Mouse (Mus musculus) lung, embryonic 15.5 days (tissue): ENCODE data around the gene Gstm1. TPM values are rescaled to one million over a fixed set of nuclear protein-coding genes. Genes with fewer than 3 reads are reported as not detected.
"Not testable (repeated sequence)": the region's sequence is repeated elsewhere in the genome, so short reads cannot be mapped to it uniquely, and the experiment has no call there.

ENCODE experiments used
- ATAC-seq: fragments of 200-750 bp; cut with Nextera tagmentation; 2 replicates; pipeline ENCODE4 v1.8.0; 2017; ENCODE audit warnings: moderate number of reproducible peaks, borderline replicate concordance; ENCODE audit not compliant: low FRiP score, low TSS enrichment; ENCODE audit errors: extremely low read depth
- H3K27ac ChIP-seq: fragments of 300-500 bp; sonication (generic); 2 replicates; pipeline ENCODE4 v1.5.1; 2015; ENCODE audit warnings: moderate library complexity, mild to moderate bottlenecking, inconsistent platforms
- H3K27me3 ChIP-seq: fragments of 300-500 bp; sonication (generic); 2 replicates; pipeline ENCODE4 v1.6.1; 2015; ENCODE audit warnings: inconsistent platforms
- H3K36me3 ChIP-seq: fragments of 300-500 bp; sonication (generic); 2 replicates; pipeline ENCODE4 v1.6.1; 2015; ENCODE audit warnings: inconsistent platforms
- H3K4me1 ChIP-seq: fragments of 300-500 bp; sonication (generic); 2 replicates; pipeline ENCODE4 v1.6.1; 2015; ENCODE audit warnings: inconsistent platforms
- H3K4me2 ChIP-seq: fragments of 300-500 bp; sonication (generic); 2 replicates; pipeline ENCODE4 v1.6.1; 2015; ENCODE audit warnings: inconsistent platforms, mild to moderate bottlenecking, moderate library complexity
- H3K4me3 ChIP-seq: fragments of 300-500 bp; sonication (generic); 2 replicates; pipeline ENCODE4 v1.5.1; 2015; ENCODE audit warnings: mild to moderate bottlenecking, inconsistent platforms
- H3K9ac ChIP-seq: fragments of 300-500 bp; sonication (generic); 2 replicates; pipeline ENCODE4 v1.6.1; 2015; ENCODE audit warnings: inconsistent platforms
- H3K9me3 ChIP-seq: fragments of 300-500 bp; sonication (generic); 2 replicates; pipeline ENCODE4 v1.6.1; 2016; ENCODE audit warnings: inconsistent platforms
- WGBS: fragments of 180-500 bp; shearing (Covaris S2); methylation state at CpG from one replicate; pipeline ENCODE4 v1.1.7; 2015; 5-methylcytosine and 5-hydroxymethylcytosine counted together
- polyA plus RNA-seq: library from polyadenylated mRNA; unstranded; fragments of >200 nt; fragmentation: Nextera tagmentation; extraction: Ambion mirVana; gene quantifications from 2 replicates; pipeline ENCODE4 v1.2.1, GENCODE M21; 2015

Gene Gstm1
- polyA plus RNA-seq, 1 experiment from 2014 or later = 66.4 TPM

DNA sequence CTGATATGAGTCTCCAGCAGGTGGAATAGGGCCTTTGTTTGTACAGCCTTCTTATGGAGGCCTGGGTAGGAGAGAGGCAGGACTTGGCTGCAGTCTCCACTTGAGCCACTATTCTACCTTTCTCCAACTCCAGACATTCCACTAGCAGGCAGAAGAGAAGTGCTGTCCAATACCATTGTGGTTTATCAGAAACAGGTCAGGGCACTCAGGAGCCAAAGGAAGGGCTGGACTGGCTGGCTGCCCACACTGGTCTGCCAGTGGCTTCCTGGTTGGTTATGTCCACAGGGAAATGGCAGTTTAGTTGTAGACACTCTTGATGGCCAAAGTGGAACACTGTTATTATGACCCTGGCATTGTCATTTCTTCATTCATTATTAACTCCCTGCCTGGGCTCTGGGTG, 14.3 kb upstream of the Gstm1 start:
- H3K36me3 ChIP-seq = no peaks in the 10 kb centered on the region
- no peaks in the 10 kb centered on the region for H3K9me3 ChIP-seq
- H3K9ac ChIP-seq = no peak overlapping the region
- H3K4me3 ChIP-seq = no peak overlapping the region
- no peak overlapping the region for H3K4me2 ChIP-seq
- no peak overlapping the region for H3K27ac ChIP-seq
- 0 out of 2 replicates have a peak, but pooled peaks cover 3% of the 10 kb centered on the region for H3K27me3 ChIP-seq
- no peak for ATAC-seq
- no peaks in the 10 kb centered on the region for H3K4me1 ChIP-seq

DNA sequence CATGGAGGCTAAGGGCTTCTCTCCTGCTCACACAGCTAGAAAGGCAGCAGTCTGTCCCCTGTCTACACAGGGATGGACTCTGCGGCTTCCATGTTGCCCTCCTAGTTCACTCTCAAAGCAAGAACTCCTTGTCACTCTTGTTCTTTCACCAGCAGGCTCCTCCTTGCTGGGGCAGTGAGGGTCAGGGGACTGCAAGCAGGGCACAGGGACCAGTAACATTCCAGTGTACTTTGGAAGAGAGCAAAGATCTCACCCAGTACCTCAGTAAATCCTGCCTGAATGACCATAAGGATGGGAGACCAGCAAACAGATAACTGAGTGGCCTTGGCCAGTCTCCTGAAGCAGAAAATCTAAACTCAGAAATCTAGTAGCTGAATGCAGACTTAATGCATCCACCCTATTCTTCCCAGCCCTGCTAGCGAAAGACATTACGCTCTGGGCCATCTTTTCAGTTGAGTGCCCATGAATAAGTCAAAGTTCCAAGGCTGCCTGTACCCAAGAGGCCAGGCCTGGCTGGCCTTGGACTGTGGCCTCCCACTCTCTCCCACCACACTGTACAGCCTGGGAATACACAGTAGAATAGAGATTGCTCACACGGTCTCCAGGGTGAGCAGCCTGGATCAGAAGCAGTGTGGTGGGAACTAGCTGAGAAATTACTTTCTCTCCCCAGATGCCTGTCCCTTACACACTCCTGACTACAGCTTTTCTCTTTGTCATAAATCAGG, 11.0 kb upstream of the Gstm1 start:
- no peaks in the 10 kb centered on the region for H3K36me3 ChIP-seq
- WGBS = 89% methylated on average over 4 of the region's 4 CpGs
- H3K4me3 ChIP-seq = no peak overlapping the region
- ATAC-seq = no peak
- H3K27ac ChIP-seq = no peak overlapping the region
- H3K27me3 ChIP-seq = no peaks in the 10 kb centered on the region
- H3K9ac ChIP-seq = no peak overlapping the region
- H3K9me3 ChIP-seq = no peaks in the 10 kb centered on the region
- H3K4me1 ChIP-seq = no peaks in the 10 kb centered on the region
- no peak overlapping the region for H3K4me2 ChIP-seq

DNA sequence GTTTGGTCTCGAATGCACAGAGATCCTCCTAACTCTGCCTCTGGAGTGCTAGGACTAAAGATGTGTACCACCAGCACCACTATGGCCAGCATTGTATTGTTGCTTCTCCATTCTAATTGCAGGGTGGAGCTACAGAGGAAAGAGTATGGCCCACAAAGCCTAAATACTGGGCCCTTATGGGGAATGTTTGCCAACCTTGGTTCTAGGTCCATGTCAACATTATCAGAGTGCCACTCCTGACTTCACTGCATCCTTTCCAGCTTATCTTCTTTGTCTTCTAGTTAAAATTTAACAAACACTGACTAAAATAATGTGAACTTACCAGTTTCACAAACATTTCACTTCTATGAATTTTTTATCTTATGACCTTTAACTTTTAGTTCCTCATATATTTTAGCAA, 8.8 kb upstream of the Gstm1 start:
- Histone ChIP-seq H3K27ac (no peak overlapping the region), H3K4me2 (no peak overlapping the region), H3K36me3 (no peaks in the 10 kb centered on the region), H3K9me3 (no peaks in the 10 kb centered on the region), H3K27me3 (no peaks in the 10 kb centered on the region), H3K9ac (no peak overlapping the region), H3K4me1 (no peaks in the 10 kb centered on the region), H3K4me3 (no peak overlapping the region)
- 70% methylated on average over 1 of the region's 1 CpGs for WGBS
- no peak for ATAC-seq

DNA sequence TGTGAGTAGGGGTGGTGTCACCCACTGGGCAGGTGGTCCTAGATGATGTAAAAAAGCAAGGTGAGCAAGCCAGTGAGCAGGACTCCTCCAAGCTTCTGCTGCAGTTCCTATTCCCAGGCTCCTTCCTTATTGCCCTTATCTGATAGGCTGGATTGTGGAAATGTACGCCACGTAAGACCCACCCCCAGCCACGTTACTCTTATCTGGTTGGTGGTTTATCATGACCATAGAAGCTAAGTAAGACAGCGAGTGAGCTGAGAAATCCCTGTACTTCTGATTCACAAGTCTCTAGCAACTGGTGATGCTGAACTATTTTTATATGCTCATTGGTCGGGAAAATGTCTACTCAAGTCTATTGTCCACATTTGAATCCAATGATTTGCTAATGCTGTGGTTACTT, 8.3 kb upstream of the Gstm1 start:
- Histone ChIP-seq H3K27ac (no peak overlapping the region), H3K9me3 (no peaks in the 10 kb centered on the region), H3K4me1 (no peaks in the 10 kb centered on the region), H3K4me3 (no peak overlapping the region), H3K9ac (no peak overlapping the region), H3K4me2 (no peak overlapping the region), H3K27me3 (no peaks in the 10 kb centered on the region), H3K36me3 (no peaks in the 10 kb centered on the region)
- WGBS = 62% methylated on average over 5 of the region's 5 CpGs
- no peak for ATAC-seq

DNA sequence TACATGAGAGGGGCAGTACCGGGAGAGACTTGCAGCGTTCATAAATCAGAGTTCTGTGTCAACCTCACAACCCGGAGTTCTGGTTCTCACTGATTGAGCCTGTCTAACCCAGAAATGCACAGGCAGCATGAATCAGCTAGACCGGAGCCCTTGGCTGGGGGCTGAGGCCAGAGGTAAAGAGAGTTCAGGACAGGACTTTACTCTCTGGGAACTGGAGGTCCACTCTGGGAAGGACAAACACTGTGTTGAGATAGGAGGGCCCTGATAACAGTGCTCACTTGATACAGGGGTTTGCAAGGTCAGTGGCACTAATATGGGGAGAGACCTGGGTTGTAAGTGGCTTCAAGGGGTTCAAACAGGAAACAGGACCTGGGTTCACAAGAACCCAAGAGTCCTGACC, 7.5 kb upstream of the Gstm1 start:
- H3K9me3 ChIP-seq = no peaks in the 10 kb centered on the region
- WGBS = 55% methylated on average over 4 of the region's 4 CpGs
- no peak overlapping the region for H3K27ac ChIP-seq
- H3K4me3 ChIP-seq = no peak overlapping the region
- H3K27me3 ChIP-seq = no peaks in the 10 kb centered on the region
- no peak overlapping the region for H3K9ac ChIP-seq
- no peak overlapping the region for H3K4me2 ChIP-seq
- H3K36me3 ChIP-seq = no peaks in the 10 kb centered on the region
- ATAC-seq = no peak
- no peaks in the 10 kb centered on the region for H3K4me1 ChIP-seq

DNA sequence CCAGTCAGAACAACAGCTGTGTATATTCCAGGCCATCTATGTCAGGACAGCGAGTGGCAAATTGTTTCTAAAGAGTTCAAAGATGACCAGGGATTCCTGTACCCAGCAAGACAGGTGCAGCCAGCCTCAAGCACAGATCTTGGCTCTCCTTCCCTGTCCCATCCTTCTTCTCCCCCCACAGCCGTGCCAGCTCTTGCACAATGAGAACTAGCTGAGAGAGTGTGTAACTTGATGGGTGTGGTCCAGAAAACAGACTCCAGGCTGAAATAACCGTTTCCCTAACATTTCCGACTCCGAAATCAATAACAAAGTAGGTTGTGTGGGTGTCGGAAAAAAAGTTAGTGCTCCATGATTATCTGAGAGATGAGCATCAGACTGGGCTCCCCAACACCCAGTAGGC, 4.9 kb upstream of the Gstm1 start:
- ATAC-seq = no peak
- Histone ChIP-seq H3K4me2 (no peak overlapping the region), H3K9me3 (no peaks in the 10 kb centered on the region), H3K4me1 (peaks cover 5% of the 10 kb centered on the region; the same call in 1 of the 2 replicates), H3K4me3 (no peak overlapping the region), H3K9ac (no peak overlapping the region), H3K36me3 (no peaks in the 10 kb centered on the region), H3K27ac (no peak overlapping the region), H3K27me3 (no peaks in the 10 kb centered on the region)
- 69% methylated on average over 6 of the region's 6 CpGs for WGBS

DNA sequence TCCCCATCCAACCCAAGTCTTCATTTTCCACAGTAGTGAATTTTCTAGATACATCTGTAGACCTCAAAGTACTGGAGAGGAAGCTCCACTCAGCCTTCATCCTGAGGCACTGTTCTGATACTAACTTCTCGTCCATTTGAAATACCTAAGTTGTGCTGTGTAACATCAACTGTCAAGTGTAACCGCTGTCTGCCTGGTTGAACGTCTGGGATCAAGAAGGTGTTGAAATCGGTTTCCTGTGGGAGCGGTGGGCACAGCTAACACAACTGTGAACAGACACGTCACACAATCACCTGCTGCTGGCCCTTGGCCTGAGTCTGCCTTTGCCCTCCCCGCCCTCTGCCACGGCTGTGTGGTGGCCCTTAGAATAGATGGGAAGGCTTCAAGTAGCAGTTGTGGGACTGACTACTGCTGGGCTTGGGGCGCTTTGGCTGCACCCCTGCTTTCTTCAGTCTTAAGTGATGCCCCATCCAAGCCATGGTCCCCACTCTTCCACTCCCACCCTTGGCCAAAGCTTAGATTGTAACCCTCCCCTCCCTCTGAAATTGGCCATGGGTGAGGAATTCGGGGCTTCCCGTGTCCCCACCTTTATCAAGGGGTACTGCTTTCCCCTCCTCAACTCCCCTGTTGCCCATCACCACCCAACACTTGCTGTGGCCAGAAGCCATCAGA, 2.7 kb upstream of the Gstm1 start:
- WGBS = 73% methylated on average over 11 of the region's 11 CpGs
- H3K9me3 ChIP-seq, H3K27ac ChIP-seq, H3K9ac ChIP-seq, H3K4me1 ChIP-seq, ATAC-seq, H3K36me3 ChIP-seq, H3K4me3 ChIP-seq, H3K4me2 ChIP-seq, H3K27me3 ChIP-seq: not testable (repeated sequence)

DNA sequence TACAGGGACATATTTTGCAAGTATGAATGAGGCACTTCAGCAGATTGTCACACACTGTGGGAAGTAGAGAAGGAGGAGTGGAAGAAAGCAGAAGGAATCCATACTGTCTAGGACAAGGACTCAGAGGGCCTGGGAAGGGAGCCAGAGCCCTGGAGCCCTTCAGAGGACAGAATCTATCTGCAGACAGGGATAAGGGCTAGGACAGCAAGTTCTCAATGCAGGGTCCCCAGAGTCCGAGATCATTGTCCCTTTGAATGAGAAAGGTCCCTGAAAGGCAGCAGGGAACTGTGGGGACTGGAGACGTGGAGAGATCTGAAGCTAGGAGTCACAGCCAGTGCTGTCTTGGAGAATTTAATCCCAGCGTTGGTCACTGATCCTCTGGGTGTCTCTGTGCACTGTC, 1.5 kb upstream of the Gstm1 start:
- not testable (repeated sequence) for H3K9ac ChIP-seq, ATAC-seq, H3K27me3 ChIP-seq, H3K4me2 ChIP-seq, H3K9me3 ChIP-seq, H3K4me1 ChIP-seq, H3K36me3 ChIP-seq, H3K4me3 ChIP-seq, H3K27ac ChIP-seq
- 61% methylated on average over 3 of the region's 3 CpGs for WGBS

DNA sequence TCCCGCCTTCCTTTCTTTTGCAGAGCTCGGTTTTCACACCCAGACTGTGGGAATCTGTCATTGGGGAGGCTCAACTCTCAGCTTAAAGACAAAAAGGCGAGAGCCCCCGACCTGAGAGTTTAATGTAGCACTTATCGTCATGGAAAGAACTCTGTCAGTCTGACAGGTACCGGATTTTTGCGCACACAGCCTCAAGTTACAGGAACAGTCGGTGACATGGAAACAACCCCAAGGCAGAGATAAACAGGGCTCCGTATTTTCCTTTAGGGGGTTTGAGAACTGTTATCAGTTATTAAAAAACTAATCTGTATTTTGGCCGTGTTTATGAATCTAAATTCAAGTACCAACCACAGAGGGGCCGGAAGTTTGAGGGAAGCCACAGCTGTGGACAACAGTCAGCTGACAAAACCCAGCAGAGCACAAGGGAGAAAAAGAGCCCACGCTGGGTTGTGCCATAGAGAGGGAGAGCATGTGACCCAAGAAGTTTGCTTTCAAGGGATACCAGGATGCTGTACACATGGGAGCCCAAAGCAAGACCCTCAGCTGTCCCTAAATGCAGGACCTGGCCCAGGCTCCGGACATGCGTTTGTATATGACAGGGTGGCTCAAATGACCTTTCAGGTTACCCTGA, 532 bp upstream of the Gstm1 start:
- H3K4me2 ChIP-seq = peak overlapping the region; percentile 77
- peak overlapping the region; percentile 36 for H3K9ac ChIP-seq
- 15% methylated on average over 14 of the region's 14 CpGs for WGBS
- no peaks in the 10 kb centered on the region for H3K9me3 ChIP-seq
- peak; percentile 20; the same call in 1 of the 2 replicates for ATAC-seq
- H3K27me3 ChIP-seq = no peaks in the 10 kb centered on the region
- peak overlapping the region; percentile 42 for H3K4me3 ChIP-seq
- no peaks in the 10 kb centered on the region for H3K36me3 ChIP-seq
- peak overlapping the region; percentile 92 for H3K27ac ChIP-seq
- peaks cover 9% of the 10 kb centered on the region; the same call in 1 of the 2 replicates for H3K4me1 ChIP-seq

DNA sequence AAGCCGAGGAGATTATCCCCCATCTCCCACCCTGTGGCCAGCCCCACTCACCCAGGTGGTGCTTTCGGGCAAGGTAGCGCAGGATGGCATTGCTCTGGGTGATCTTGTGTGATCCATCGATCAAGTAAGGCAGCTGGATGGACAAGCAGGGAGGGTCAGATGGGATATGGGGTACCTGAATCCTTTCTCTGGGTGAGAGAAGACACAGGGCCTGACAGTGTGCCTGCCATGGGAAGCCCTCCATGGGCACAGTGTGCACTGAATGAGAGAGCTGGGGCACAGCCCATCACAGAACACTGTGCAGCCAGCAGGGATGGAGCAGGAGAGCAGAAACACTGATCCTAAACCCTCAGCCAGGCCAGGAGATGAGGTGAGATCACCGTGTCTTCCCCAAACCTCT, 1.3 kb downstream of the Gstm1 start:
- not testable (repeated sequence) for H3K4me1 ChIP-seq, H3K36me3 ChIP-seq, H3K27me3 ChIP-seq, H3K4me2 ChIP-seq, H3K27ac ChIP-seq, H3K9ac ChIP-seq, ATAC-seq, H3K4me3 ChIP-seq, H3K9me3 ChIP-seq
- 80% methylated on average over 5 of the region's 5 CpGs for WGBS

DNA sequence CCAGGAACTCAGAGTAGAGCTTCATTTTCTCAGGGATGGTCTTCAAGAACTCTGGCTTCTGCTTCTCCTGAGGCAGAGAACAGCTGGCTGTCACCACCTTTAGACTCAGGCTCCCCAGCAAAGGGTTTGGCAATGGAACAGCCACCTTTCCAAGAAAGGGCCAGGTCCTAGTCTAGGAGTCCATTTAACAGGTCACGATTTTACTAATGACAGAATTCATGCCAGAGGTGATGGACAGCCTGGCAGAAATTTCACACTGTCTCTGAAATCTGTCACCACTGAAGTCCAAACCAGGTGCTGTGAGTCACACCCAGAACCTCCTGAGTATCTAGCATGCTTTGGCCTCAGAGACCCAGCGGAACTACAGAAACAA, 2.8 kb downstream of the Gstm1 start:
- Histone ChIP-seq H3K36me3 (no peaks in the 10 kb centered on the region), H3K9me3 (no peaks in the 10 kb centered on the region), H3K27ac (no peak overlapping the region), H3K27me3 (no peaks in the 10 kb centered on the region), H3K4me3 (no peak overlapping the region), H3K4me1 (peaks cover 9% of the 10 kb centered on the region; the same call in 1 of the 2 replicates), H3K4me2 (no peak overlapping the region), H3K9ac (no peak overlapping the region; the same call in 1 of the 2 replicates)
- ATAC-seq = no peak
- WGBS = 89% methylated on average over 2 of the region's 2 CpGs
